Mouse (Mus musculus): ENCODE measurements around the gene Bicral.

DNA sequence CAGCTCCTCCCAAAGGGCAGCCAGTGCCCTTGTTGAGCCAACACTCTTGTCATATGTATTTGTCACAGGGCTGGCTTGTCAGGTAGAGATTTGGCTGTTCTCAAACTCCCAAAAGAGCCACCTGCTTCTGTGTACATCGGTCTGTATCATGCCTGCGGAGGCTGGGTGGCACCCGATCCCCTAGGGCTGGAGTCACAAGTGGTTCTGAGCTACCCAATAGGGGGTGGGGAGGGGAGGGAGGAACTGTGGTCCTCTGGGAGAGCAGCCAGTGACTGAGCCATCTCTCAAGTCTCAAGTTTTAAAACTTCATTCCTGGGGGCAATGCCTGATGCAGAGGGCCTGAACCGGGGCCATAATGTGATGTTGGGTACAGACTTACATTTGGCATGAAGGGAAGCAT is 61.5 kb downstream of the Bicral start:
- no peak for TF ChIP-seq TCF3 (IDR thresholded peaks at IDR 0.05; ENCODE audit: insufficient read length, low read depth)
- no peak for TF ChIP-seq USF1 (IDR thresholded peaks at IDR 0.05; ENCODE audit: low read depth)
- TF ChIP-seq SRF (IDR thresholded peaks at IDR 0.05; ENCODE audit: control insufficient read depth, insufficient read length, low read depth), result no peak
- TF ChIP-seq TCF12 (IDR thresholded peaks at IDR 0.05; ENCODE audit: insufficient read depth, poor library complexity, severe bottlenecking), result no peak
- no peak for TF ChIP-seq POLR2A (IDR thresholded peaks at IDR 0.05; ENCODE audit: insufficient read length, low read depth)
- TF ChIP-seq REST (IDR thresholded peaks at IDR 0.05; ENCODE audit: insufficient read depth, insufficient read length), result no peak
- no peak for TF ChIP-seq E2F4 (IDR thresholded peaks at IDR 0.05; ENCODE audit: insufficient read depth)
- no peak for TF ChIP-seq POLR2AphosphoS2 (IDR thresholded peaks at IDR 0.05; ENCODE audit: insufficient read length, low read depth)
- no peak for TF ChIP-seq CEBPB (IDR thresholded peaks at IDR 0.05; ENCODE audit: insufficient read depth, poor library complexity, severe bottlenecking)
- no peak for TF ChIP-seq MAX (IDR thresholded peaks at IDR 0.05; ENCODE audit: low read depth)
- TF ChIP-seq MYOD1 (IDR thresholded peaks at IDR 0.05; ENCODE audit: control insufficient read depth in 1 of 3, insufficient read length in 2 of 3, low read depth in 2 of 3), result no peak
- no peak for TF ChIP-seq MYOG (IDR thresholded peaks at IDR 0.05; ENCODE audit: control insufficient read depth in 1 of 3, insufficient read depth in 1 of 3, insufficient read length in 2 of 3, low read depth in 2 of 3)

All from myocyte (in vitro differentiated cells).